Mouse (Mus musculus) small intestine, adult 2 months (tissue): Measurements from ENCODE around the gene Setd6. TPM values are rescaled to one million over a fixed set of nuclear protein-coding genes. Genes with fewer than 3 reads are reported as not detected.

Source experiments
- H3K27ac ChIP-seq: fragments of 200-500 bp; 2 replicates; pipeline ENCODE4 v1.5.1; 2012; ENCODE audit warnings: low read depth, low read length, control low read depth, inconsistent platforms; ENCODE audit not compliant: insufficient read depth
- H3K27me3 ChIP-seq: fragments of 200-500 bp; 2 replicates; pipeline ENCODE4 v1.6.1; 2012; ENCODE audit warnings: mild to moderate bottlenecking, moderate library complexity, low read length, inconsistent platforms; ENCODE audit not compliant: control insufficient read depth, insufficient read depth
- H3K36me3 ChIP-seq: fragments of 200-500 bp; 2 replicates; pipeline ENCODE4 v1.6.1; 2012; ENCODE audit warnings: mild to moderate bottlenecking, low read length, control low read depth, inconsistent platforms; ENCODE audit not compliant: control insufficient read depth, insufficient read depth
- H3K4me1 ChIP-seq: fragments of 200-500 bp; 2 replicates; pipeline ENCODE4 v1.6.1; 2012; ENCODE audit warnings: low read length, inconsistent platforms, mixed read lengths; ENCODE audit not compliant: control insufficient read depth, insufficient read depth, insufficient read length
- H3K4me3 ChIP-seq: fragments of 200-500 bp; 2 replicates; pipeline ENCODE4 v1.5.1; 2012; ENCODE audit warnings: low read depth, mild to moderate bottlenecking, control low read depth, inconsistent platforms, low read length, moderate library complexity
- CTCF ChIP-seq: fragments of 200-500 bp; IDR thresholded peaks from 2 replicates; pipeline ENCODE4 v1.5.1; 2012; ENCODE audit warnings: low read depth, mild to moderate bottlenecking, control low read depth, inconsistent platforms, low read length, moderate library complexity, mixed read lengths; ENCODE audit not compliant: insufficient replicate concordance, insufficient read length; ENCODE audit errors: extremely low read depth
- POLR2A ChIP-seq: fragments of 200-500 bp; IDR thresholded peaks from 2 replicates; pipeline ENCODE4 v1.6.1; 2012; ENCODE audit warnings: low read depth, mild to moderate bottlenecking, control low read depth, inconsistent platforms, low read length, moderate library complexity
- WGBS: fragments of 180-500 bp; shearing (Covaris S2); methylation state at CpG from one replicate; pipeline ENCODE4 v1.1.7; 2018; 5-methylcytosine and 5-hydroxymethylcytosine counted together
- polyA plus RNA-seq: library from polyadenylated mRNA; depleted of rRNA; stranded (reverse); fragments of >200 nt; gene quantifications from 2 replicates; pipeline ENCODE4 v1.2.3, GENCODE M21; 2012

Gene Setd6
- polyA plus RNA-seq, 1 experiment, result 4.0 TPM

GRCm38 (mm10) chr8:95700282-95700681, 15.4 kb upstream of the Setd6 start:
- Histone ChIP-seq H3K27ac (no peak overlapping the region), H3K27me3 (peaks cover 3% of the 10 kb centered on the region), H3K4me1 (peaks cover 3% of the 10 kb centered on the region; the same call in 1 of the 2 replicates), H3K36me3 (no peaks in the 10 kb centered on the region), H3K4me3 (no peak overlapping the region)
- WGBS, result 59% methylated on average over 9 of the region's 9 CpGs
- no peak for TF ChIP-seq CTCF
- TF ChIP-seq POLR2A, result no peak

- no peaks in the 10 kb centered on the region for H3K36me3 ChIP-seq
- H3K27ac ChIP-seq, result no peak overlapping the region
- no peak for TF ChIP-seq CTCF
- no peak for TF ChIP-seq POLR2A
- no peak overlapping the region for H3K4me3 ChIP-seq
- 72% methylated on average over 4 of the region's 4 CpGs for WGBS
- H3K27me3 ChIP-seq, result no peaks in the 10 kb centered on the region; the same call in none of the 2 replicates
- peaks cover 3% of the 10 kb centered on the region; the same call in 1 of the 2 replicates for H3K4me1 ChIP-seq
These were observed 13.9 kb upstream of the Setd6 start for GRCm38 (mm10) chr8:95701809-95702208.

GRCm38 (mm10) chr8:95702480-95703446, 12.9 kb upstream of the Setd6 start:
- H3K27ac ChIP-seq, result no peak overlapping the region

GRCm38 (mm10) chr8:95703461-95704260, 12.0 kb upstream of the Setd6 start:
- H3K27ac ChIP-seq, result no peak overlapping the region
- H3K36me3 ChIP-seq, result no peaks in the 10 kb centered on the region
- TF ChIP-seq POLR2A (no peak), CTCF (no peak)
- peak overlapping the region; percentile 59 for H3K4me3 ChIP-seq
- peaks cover 3% of the 10 kb centered on the region; the same call in 1 of the 2 replicates for H3K4me1 ChIP-seq
- 9% methylated on average over 15 of the region's 15 CpGs for WGBS
- no peaks in the 10 kb centered on the region; the same call in none of the 2 replicates for H3K27me3 ChIP-seq

More at GRCm38 (mm10) chr8:95702480-95703446, 12.9 kb upstream of the Setd6 start:
- Histone ChIP-seq H3K36me3 (no peaks in the 10 kb centered on the region), H3K27me3 (no peaks in the 10 kb centered on the region; the same call in none of the 2 replicates), H3K4me1 (peaks cover 3% of the 10 kb centered on the region; the same call in 1 of the 2 replicates), H3K4me3 (peak overlapping the region; percentile 59)
- WGBS, result 3% methylated on average over 34 of the region's 34 CpGs
- TF ChIP-seq POLR2A, result no peak
- TF ChIP-seq CTCF, result no peak

- Histone ChIP-seq H3K27me3 (no peaks in the 10 kb centered on the region; the same call in none of the 2 replicates), H3K36me3 (no peaks in the 10 kb centered on the region), H3K4me1 (peaks cover 3% of the 10 kb centered on the region; the same call in 1 of the 2 replicates), H3K27ac (no peak overlapping the region), H3K4me3 (no peak overlapping the region)
- WGBS, result 90% methylated on average over 3 of the region's 3 CpGs
- TF ChIP-seq CTCF, result no peak
- no peak for TF ChIP-seq POLR2A
These were observed 11.1 kb upstream of the Setd6 start for GRCm38 (mm10) chr8:95704538-95704937.

GRCm38 (mm10) chr8:95709579-95709978, 6.1 kb upstream of the Setd6 start:
- WGBS, result 68% methylated on average over 7 of the region's 7 CpGs
- no peak for TF ChIP-seq CTCF
- no peak for TF ChIP-seq POLR2A
- Histone ChIP-seq H3K27ac (no peak overlapping the region), H3K27me3 (no peaks in the 10 kb centered on the region), H3K36me3 (no peaks in the 10 kb centered on the region), H3K4me3 (no peak overlapping the region), H3K4me1 (peaks cover 4% of the 10 kb centered on the region; the same call in 1 of the 2 replicates)
